Mouse (Mus musculus) regulatory T cell (primary cell): ENCODE measurements around the gene Lpin3.

Experiments used
- in situ Hi-C: fragments of 300-600 bp; cut with MboI, MseI; formaldehyde crosslinking; loops from one replicate; pipeline ENCODE4 v1.15.1; 2025; ENCODE audit warnings: high pct_unique_total_duplicates

The Lpin3 gene

DNA sequence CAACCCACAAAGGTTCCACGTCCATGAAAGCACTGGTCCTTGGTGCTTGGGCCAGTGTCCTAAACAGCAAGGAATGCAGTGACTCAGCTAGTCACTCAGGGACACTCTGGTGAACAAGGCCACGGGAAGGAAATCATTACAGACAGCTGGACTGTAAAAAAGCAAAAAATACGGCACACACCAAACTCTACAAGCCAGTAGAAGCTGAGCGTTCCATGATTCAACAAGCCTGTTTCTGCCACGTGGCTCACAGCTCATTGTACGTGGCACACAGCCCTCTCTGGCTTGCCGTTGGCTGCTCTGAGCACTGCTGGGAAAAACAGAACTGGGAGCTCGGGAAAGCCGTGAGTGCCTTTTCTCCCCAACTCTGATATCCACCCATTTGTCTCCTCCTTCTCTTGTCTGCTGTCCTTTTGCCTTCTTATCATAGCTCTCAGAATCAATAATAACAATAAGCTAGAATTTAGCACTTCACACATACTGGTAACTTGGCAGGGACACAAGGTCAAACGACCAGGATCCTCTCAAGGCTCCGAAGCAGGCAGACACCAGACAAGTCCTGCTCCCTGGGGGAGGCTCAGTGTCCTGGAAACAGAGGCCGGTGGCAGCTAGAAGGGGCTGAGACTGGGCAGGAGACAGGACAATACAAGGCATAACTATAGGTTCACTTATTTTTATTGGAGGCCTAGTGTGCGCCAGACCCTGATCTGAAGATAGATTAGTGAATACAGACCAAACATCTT lies at the start of gene Lpin3:
Lpin3 (plus strand) TSS at position 218 of the 743 bp plus-strand sequence.
- in situ Hi-C loops, result loop anchor here (5.0 kb wide), 2 partner anchors 163 to 278 kb away; no protein-coding TSS in a partner anchor

GRCm38 (mm10) chr2:160840838-160841237 lies 39.6 kb upstream of the Lpin3 start:
- in situ Hi-C loops, result no loop called here

GRCm38 (mm10) chr2:160847664-160848063 lies 32.8 kb upstream of the Lpin3 start:
- in situ Hi-C loops, result no loop called here

GRCm38 (mm10) chr2:160848186-160848585 lies 32.3 kb upstream of the Lpin3 start:
- in situ Hi-C loops, result no loop called here

DNA sequence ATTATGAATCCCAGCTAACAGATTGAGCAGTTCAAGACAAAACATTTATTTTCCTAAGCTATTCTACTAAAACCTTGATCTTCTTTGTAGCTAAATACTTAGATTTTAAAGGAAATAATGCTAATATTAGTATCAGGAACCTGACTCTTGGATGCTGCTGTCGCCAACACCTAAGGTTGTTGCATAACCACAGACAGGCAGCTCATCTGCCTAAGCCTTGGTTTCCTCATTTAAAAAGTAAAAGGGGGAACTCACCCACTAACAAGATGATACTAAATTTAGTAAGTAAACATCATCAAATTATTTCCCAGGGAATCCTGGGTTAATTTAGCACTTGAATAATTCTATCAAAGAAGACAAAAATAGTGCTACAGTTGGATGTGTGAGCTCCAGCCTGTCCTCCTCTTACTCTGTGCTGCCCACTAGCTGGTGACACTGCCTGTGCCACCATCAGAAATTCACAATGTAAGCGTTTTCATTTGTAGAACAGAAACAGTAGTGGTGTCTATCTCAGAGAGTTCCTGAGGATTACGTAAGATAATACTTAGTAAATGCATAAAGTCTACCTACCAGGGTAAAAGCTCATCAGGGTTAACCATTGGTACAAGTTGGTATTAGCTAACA lies 30.7 kb upstream of the Lpin3 start:
- in situ Hi-C loops, result no loop called here

GRCm38 (mm10) chr2:160850360-160850759 lies 30.1 kb upstream of the Lpin3 start:
- in situ Hi-C loops, result no loop called here

GRCm38 (mm10) chr2:160854687-160855086 lies 25.8 kb upstream of the Lpin3 start:
- in situ Hi-C loops, result no loop called here

GRCm38 (mm10) chr2:160856359-160857102 lies 23.9 kb upstream of the Lpin3 start:
- in situ Hi-C loops, result no loop called here

DNA sequence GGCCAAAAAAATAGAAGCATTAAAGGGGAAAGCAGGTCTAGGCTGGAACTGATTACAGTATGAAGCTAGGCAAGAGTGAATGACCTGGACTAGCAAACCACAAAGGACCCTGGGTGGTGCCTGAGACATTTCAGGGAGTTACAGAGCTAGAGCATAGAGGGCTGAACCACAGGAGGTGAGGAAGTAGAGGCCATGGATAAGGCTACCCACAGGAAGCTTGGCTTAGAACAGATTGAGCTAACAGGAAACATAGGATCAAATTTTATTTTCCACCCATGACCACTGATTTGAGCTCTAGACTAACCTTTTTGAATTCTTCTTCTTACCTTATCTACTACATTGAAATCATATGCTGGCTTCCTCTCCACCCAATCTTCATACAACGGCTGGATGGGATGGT lies 20.1 kb upstream of the Lpin3 start:
- in situ Hi-C loops, result no loop called here

- in situ Hi-C loops, result no loop called here
These were observed 16.4 kb upstream of the Lpin3 start for GRCm38 (mm10) chr2:160864112-160864511.

GRCm38 (mm10) chr2:160865266-160865665 lies 15.2 kb upstream of the Lpin3 start:
- in situ Hi-C loops, result no loop called here

- in situ Hi-C loops, result no loop called here
These were observed 11.0 kb upstream of the Lpin3 start for GRCm38 (mm10) chr2:160869446-160869845.

- in situ Hi-C loops, result loop anchor here (5.0 kb wide), 1 partner anchor 134 kb away; no protein-coding TSS in a partner anchor
These were observed 9.2 kb upstream of the Lpin3 start for GRCm38 (mm10) chr2:160871310-160871709.

DNA sequence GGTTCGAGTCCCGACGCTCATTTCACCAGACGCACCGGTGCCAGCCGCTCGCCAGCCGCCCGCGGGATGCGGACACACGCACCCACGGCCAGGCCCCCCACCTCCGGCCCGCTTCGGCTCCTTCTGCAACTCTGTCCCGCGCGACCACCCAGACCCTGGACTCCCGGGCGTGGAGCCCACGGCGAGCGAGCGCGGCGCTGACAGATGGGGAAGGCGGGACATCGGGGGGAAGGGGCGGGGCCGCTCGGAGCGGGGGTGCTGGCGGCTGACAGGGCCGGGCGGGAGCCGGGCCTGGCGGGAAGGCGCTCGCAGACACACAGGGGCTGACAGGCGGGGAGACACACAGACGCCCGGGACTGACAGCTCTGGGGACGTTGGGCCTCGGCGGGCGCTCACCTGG lies 8.1 kb upstream of the Lpin3 start:
- in situ Hi-C loops, result loop anchor here (5.0 kb wide), 1 partner anchor 135 kb away; no protein-coding TSS in a partner anchor

DNA sequence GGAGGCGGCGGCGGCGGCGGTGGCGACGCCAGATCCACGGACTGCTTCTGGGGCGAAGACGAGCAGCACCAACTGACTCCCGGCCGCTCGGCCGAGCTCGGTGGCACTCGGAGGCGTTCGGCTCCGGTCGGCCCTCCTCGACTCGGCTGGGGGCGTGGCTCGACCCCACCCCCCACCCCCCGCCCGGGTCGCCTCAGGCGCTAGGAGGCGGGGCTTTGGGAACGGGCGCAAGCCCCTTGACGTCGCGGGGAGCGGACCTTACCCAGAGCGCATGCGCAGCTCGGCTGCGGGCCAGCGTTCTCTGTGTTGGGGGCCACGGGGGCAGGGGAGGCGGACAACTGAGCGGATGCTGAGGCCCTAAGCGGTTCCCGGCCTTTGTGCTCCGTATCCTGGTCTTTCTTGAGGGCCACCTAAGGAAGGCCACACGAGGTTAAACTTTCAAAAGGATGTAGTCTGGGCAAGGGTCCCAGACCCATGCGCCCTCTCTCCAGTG lies 7.5 kb upstream of the Lpin3 start, which contains the start of gene Zhx3:
Zhx3 (minus strand) TSS at position 109 of the 493 bp plus-strand sequence.
- in situ Hi-C loops, result loop anchor here (5.0 kb wide), 1 partner anchor 136 kb away; no protein-coding TSS in a partner anchor

DNA sequence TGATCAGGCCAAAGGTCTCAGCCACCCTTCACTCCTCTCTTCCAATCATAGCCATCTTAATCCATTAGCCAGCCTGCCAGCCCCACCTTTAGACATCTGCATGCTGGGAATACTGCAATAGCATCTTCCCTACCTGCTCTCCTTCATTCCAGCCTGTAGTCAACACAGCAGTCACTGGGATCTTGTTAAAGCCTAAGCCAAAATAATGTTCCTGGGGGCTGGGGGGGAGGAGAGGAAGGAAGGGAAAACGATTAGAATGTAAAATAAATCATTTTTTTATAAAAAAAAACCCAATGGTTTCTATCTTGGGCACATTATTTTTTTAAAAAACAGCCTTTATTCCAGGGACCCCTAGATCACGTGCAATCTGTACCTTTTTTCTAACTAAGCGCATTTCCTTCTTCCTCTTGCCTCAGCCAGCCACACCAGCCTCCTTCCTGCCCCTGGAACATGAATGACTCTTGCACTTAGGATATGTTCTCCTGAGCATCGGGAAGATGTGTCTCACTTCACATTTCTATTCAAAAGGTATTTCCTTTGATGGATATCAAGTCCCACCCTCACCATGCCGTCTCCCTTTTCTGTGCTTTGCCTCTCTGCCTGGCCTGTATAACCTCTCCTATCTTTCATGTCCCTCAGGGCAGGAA lies 6.1 kb upstream of the Lpin3 start:
- in situ Hi-C loops, result loop anchor here (5.0 kb wide), 1 partner anchor 137 kb away; no protein-coding TSS in a partner anchor

DNA sequence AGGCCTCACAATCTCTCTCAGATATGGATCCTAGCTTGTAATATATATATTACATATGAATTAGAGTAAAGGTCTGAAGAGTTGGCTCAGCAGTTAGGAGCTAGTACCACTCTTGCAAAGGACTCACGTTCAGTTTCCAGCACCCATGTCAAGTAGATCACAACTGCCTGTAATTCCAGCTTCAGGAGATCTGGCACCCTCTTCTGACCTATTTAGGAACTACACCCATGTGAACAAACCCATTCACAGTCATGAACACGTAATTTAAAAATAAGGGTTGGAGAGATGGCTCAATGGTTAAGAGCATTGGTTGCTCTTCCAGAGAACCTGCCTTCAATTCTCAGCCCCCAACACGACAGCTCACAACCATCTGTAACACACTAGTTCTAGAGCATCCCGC lies 4.4 kb upstream of the Lpin3 start:
- in situ Hi-C loops, result no loop called here

- in situ Hi-C loops, result loop anchor here (5.0 kb wide), 2 partner anchors 164 to 279 kb away; no protein-coding TSS in a partner anchor
These were observed 1.1 kb downstream of the Lpin3 start for GRCm38 (mm10) chr2:160881462-160882101.

DNA sequence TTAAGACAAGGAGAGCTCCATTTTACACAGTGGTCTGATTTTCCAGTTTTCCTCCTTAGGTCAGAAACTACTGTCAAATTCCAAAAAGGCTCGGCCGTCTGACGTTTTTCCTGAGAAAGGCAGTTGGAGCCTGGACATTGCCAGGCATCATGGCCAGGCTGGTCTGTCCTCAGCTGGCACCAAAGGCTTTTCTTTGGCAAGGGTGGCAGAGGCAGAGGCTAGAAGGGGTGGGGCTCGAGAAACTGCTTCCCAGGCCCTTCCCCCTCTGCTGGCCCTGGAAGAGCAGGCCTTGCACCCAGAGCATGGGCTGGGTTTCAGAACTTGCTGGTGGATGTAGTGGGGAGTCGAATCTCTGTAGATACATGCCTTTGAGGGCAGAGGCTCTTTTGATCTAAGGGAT lies 2.0 kb downstream of the Lpin3 start:
- in situ Hi-C loops, result loop anchor here (5.0 kb wide), 2 partner anchors 165 to 280 kb away; no protein-coding TSS in a partner anchor

GRCm38 (mm10) chr2:160883912-160884311 lies 3.4 kb downstream of the Lpin3 start:
- in situ Hi-C loops, result loop anchor here (5.0 kb wide), 2 partner anchors 167 to 282 kb away; no protein-coding TSS in a partner anchor

- in situ Hi-C loops, result loop anchor here (5.0 kb wide), 2 partner anchors 168 to 283 kb away; no protein-coding TSS in a partner anchor
These were observed 4.4 kb downstream of the Lpin3 start for GRCm38 (mm10) chr2:160884830-160885229.
